Mouse (Mus musculus) CD4-positive helper T cell, adult 2 months (primary cell): ENCODE results near the gene Pigt.

Experiments
- DNase-seq: peaks from one replicate; pipeline ENCODE4 v3.0.0-alpha.2; 2012; ENCODE audit warnings: low read depth, missing footprints, low spot score

Pigt gene

GRCm38 (mm10) chr2:164496847-164497690 lies at the start of gene Pigt:
Pigt (plus strand) TSS chr2:164497520.
- peak; percentile 89 for DNase-seq

GRCm38 (mm10) chr2:164448140-164448539 lies 49.2 kb upstream of the Pigt start:
- DNase-seq, result no peak

DNA sequence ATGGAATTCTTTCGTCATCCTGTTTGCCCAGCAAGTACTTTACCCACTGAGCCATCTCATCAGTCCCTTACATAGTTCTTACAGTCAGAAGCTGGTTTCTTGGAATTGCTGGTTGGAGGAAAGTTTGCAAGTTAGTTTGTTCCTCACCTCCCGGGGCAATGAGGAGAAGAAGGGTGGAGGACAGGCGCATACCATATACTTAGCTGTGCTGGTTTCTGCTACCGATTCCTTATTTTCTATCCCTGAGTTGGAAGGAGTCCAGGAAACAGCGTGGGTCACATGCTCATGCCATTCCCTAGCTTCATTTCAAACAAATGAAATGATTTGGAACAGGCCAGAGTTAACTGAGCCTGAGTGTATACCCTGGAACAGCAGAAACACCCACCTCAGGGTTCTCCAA lies 48.4 kb upstream of the Pigt start:
- DNase-seq, result no peak

DNA sequence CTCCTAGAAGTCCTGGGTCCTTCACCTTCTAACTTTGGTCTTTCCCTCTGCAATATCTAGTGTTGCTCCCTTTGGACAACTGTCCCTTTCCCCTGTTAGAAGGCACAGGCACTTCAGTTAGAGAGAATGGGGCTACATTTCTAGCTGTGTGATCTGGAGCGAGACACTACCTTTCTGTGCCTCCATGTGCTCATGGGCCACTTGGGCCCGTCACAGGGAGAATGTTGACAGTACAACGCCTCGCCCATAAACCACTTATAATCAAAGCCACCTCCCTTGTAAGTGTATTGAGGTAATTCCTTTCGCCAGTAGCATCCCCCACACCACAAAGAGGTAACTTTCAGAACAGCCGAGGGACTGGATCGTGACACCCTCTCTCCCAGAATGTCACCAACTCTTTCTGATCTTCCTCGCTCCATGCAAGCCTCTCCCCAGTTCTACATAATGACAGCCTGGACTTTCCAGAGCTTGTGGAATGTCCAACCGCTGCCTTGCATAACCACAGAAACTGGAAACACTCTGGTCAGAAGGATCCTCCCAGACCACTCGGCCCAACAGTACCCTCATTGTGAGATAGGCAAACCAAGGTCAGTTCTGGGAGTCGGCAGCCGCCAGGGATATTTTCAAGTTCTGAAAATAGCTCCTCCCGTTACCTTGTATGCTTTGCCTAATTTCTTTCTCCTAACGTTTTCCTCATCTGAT lies 47.8 kb upstream of the Pigt start:
- no peak for DNase-seq

DNA sequence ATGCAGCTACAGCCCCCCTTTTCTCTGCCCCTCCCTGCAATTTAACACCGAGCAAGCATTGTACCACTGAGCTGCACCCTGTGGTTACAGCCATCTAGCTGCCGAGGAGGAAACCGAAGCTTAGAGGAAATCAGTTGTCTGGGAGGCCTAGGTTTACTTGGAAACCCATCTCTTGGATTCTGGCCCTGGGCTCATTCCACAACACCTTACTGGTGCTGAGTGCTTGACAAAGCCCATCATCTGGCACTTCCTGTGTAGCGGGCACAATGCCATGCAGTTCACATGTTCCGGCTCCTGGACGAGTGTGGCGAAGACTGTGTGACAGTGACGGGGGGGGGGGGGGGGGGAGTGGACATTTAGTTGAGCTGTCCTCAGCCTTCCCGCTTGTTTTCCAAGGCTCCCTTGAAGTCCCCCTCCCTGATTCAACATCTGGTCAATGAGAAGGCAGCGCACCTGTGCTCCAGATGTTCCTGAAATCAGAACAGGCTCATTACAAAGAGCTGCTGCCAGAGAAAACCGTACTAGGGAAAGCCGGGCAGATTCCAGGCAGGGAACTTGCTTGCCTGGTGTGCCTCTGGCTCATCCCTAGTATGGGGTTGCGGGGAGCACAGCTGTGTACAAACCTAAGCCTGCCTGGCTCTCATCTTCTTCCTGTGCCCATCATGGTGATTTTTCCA lies 45.2 kb upstream of the Pigt start:
- DNase-seq, result no peak

- no peak for DNase-seq
Measured at GRCm38 (mm10) chr2:164453047-164453757, 44.1 kb upstream of the Pigt start.

DNA sequence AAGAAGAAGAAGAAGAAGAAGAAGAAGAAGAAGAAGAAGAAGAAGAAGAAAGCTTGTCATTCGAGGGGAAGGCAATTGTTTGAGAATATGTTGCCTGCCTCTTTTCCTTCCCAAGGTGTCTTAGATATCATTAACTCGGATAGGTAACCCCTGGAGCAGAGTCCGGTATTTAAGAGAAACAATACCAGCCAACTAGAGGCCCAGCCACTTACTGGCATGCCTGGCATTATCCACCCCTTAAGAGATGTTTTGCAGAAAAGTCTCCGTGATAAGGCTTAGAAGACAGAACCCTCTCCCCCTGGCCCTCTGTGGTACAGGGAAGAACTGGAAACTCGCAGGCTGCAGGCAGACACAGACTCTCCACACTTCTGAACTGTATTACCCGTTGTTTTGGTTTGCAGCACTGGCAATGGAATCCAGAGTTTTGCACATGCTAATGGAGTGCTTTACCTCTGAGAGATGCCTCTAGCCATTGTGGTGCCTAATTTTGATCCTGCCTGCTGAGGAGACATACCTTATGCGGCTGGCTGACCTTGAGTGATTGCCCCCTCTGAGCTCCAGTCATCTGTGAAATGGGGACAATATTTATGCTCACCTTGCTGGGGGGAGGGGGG lies 43.3 kb upstream of the Pigt start:
- DNase-seq, result no peak

DNA sequence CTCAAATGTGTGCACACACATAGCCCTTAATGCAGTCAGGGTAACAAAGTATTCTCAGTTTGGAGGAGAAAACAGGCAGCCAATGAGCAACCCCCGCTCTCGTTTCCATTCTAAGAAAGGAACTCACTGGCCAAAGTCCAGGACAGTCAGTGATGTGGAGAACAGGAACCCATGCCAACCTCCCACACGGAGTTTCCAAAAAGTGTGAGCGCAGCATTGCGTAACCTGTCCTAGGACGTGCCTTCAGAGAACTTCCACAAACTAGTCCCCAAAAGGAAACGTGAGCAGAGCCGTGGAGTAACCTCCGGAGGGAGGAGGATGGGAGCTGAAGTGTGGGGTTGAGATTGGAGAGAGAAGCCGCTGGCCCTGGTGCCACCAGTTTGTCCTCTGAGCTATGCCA lies 42.5 kb upstream of the Pigt start:
- DNase-seq, result no peak

GRCm38 (mm10) chr2:164455421-164456190 lies 41.7 kb upstream of the Pigt start:
- no peak for DNase-seq

- no peak for DNase-seq
Measured at GRCm38 (mm10) chr2:164456413-164456812, 40.9 kb upstream of the Pigt start.

- peak; percentile 59 for DNase-seq
Measured at GRCm38 (mm10) chr2:164456864-164457300, 40.4 kb upstream of the Pigt start, which contains the start of gene Sys1. Sys1 (plus strand) TSS chr2:164456964.

GRCm38 (mm10) chr2:164457942-164458341 lies 39.4 kb upstream of the Pigt start:
- DNase-seq, result no peak

DNA sequence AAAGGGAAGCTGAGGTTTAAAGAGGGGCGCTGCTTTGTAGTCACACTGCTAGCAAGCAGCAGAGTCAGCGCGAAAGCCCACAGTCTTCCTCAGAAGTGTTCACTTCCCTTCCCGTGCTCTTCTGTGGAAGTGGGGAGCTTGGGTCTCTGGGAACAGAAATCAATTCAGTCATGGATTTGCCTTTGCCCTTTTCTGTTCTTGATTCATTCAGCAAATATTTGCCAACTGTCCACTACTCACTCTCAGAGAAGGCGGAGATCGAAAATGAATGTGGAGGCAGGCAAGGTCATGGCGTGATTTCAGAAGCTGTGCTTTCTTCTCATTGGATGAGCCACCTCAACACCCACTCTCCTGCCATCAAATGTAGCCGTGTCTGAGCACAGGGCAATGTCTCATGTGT lies 38.8 kb upstream of the Pigt start:
- no peak for DNase-seq

DNA sequence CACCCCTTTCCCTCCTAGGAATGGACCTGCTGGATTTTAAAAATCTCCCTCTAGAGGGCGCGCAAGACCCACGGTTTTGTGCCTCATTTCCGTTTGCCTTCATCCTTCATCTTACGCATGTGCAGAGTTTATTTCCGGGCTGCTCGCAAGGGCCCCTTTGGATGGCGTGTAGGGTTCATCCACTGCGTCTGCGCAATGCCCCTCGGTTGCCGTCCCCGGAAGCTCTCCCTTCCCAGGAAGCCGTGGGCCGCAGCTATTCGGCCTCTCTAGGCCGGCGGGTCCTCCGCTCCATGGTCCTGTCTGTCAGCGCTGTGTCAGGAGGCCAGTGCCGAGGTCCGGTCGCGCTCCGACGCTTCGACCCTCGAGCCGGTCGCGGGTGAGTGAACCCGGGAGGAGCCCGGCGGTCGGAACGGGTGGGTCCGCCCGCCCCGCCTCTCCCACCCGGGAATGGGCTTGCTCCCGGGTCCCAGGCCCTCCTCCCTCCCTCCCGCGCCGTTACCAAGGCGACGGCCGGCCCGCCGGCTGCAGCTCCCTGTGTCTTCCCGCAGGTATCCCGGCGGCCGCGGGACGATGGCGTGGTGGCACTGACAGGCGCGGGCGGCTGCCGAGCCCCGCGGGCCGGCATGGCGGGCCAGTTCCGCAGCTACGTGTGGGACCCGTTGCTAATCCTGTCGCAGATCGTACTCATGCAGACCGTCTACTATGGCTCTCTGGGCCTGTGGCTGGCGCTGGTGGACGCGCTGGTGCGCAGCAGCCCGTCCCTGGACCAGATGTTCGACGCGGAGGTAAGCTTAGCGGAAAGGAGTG lies 36.4 kb upstream of the Pigt start, which contains the start of gene Gm20458:
TSS of gene Gm20458 (plus strand) at position 223 of the 807 bp plus-strand sequence.
- DNase-seq, result peak; percentile 96

- no peak for DNase-seq
Measured at GRCm38 (mm10) chr2:164465161-164465560, 32.2 kb upstream of the Pigt start.

- no peak for DNase-seq
Measured at GRCm38 (mm10) chr2:164466787-164467186, 30.5 kb upstream of the Pigt start.

- DNase-seq, result peak; percentile 60
Measured at GRCm38 (mm10) chr2:164470254-164470653, 27.1 kb upstream of the Pigt start.

DNA sequence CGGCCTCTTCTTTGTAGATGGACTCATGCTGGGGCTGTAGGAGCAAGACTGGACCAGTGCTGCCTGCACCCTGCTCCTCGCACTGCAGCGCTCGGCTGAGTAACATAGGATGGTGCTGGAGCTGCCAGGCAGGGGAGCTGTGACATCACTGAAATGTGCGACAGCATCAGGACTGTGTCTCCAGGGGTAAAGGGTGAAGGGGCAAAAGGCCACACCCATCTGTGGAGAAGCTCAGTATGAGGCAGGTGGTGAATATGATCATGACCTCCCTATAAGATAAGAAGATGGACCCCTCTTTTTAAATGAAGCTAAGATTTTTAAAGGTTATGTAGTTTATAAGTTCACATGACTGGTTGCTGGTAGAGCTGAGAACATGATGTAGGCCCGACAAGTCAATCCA lies 23.7 kb upstream of the Pigt start, which contains the start of gene Trp53tg5:
TSS of gene Trp53tg5 (minus strand) at position 101 of the 400 bp plus-strand sequence.
- no peak for DNase-seq

DNA sequence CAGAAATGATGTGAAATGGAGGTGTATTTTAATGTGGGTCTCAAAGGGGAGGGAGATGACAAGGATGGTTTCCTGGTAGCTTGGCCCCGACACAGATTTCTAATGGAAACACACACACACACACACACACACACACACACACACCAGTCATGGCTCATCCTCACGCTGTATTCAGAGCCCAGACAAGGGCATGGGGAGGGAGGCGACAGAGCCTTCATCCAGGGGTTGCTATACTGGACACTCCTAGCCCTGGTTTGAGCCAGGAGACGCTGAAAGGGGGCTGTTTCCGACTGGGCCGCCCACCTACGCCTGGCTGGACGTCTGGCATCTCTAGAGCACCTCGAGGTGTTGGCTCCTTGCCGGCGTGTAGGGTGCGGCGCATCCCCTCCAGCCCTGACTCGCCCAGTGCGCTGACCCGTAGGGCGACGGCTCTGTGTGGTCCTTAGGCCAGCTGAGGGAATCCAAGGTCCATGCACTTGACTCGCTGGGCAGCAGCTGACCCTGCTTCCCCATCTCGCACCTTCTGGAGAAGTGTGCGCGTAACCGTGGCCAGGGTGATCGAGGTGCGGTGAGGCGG lies 11.6 kb upstream of the Pigt start, which contains the start of gene Dbndd2:
TSS of gene Dbndd2 (plus strand) at position 426 of the 577 bp plus-strand sequence.
- DNase-seq, result peak; percentile 12
